Mouse (Mus musculus) CH12.LX (cell line): Measurements from ENCODE around the gene Rgs3. TPM values are rescaled to one million over a fixed set of nuclear protein-coding genes. Genes with fewer than 3 reads are reported as not detected.

Source experiments
- DNase-seq: peaks from one replicate; pipeline ENCODE4 v3.0.0-alpha.2; 2013; ENCODE audit errors: extremely low read depth
- H3K27ac ChIP-seq: 2 replicates; pipeline ENCODE4 v1.5.1; 2012; ENCODE audit warnings: low read depth, mild to moderate bottlenecking, control low read depth, moderate library complexity; ENCODE audit not compliant: insufficient read depth
- H3K27me3 ChIP-seq: replicated peaks from 2 replicates; pipeline ENCODE3; 2012; ENCODE audit warnings: inconsistent platforms
- H3K36me3 ChIP-seq, 2 experiments: replicated peaks in 1 of 2; 2 replicates each; pipeline versions ENCODE3 to v1.6.1; 2012; ENCODE audit warnings: inconsistent platforms in 1 of 2, low read length in 1 of 2, mild to moderate bottlenecking in 1 of 2, mixed read lengths in 1 of 2, moderate library complexity in 1 of 2; ENCODE audit not compliant: control insufficient read depth in 1 of 2, insufficient read depth in 1 of 2
- H3K4me1 ChIP-seq, 2 experiments: 2 replicates each; pipeline ENCODE4 v1.6.1; 2012; ENCODE audit warnings: inconsistent platforms in 1 of 2, moderate library complexity in 1 of 2; ENCODE audit not compliant: insufficient read depth in 2 of 2, control insufficient read depth in 1 of 2
- H3K4me2 ChIP-seq: 2 replicates; pipeline ENCODE4 v1.6.1; 2012; ENCODE audit warnings: low read depth, mild to moderate bottlenecking, control low read depth; ENCODE audit not compliant: poor library complexity, insufficient read depth, severe bottlenecking
- H3K4me3 ChIP-seq, 3 experiments: fragments of 150-350 bp in 1 of 3; sonication (generic) in 1 of 3; replicated peaks in 1 of 3; 2 replicates each; pipeline versions ENCODE3 to v1.5.1; 2011 to 2012; ENCODE audit warnings: low read depth in 2 of 3, low read length in 2 of 3, mild to moderate bottlenecking in 2 of 3, moderate library complexity in 2 of 3, control low read depth in 1 of 3, improper control_type of control experiment in 1 of 3, inconsistent platforms in 1 of 3, mixed read lengths in 1 of 3; ENCODE audit not compliant: poor library complexity in 1 of 3
- H3K79me2 ChIP-seq: replicated peaks from 2 replicates; pipeline ENCODE4 v1.6.1; 2012; ENCODE audit warnings: mild to moderate bottlenecking, moderate library complexity; ENCODE audit not compliant: control insufficient read depth, poor library complexity, insufficient read depth, severe bottlenecking; ENCODE audit errors: extremely low read depth
- H3K9ac ChIP-seq: 2 replicates; pipeline ENCODE4 v1.6.1; 2012; ENCODE audit warnings: low read depth, mild to moderate bottlenecking, control low read depth, moderate library complexity; ENCODE audit not compliant: insufficient read depth
- H3K9me3 ChIP-seq: replicated peaks from 2 replicates; pipeline ENCODE3; 2012; ENCODE audit warnings: low read length, inconsistent platforms, mixed read lengths
- BHLHE40 ChIP-seq: IDR thresholded peaks from 2 replicates; pipeline ENCODE4 v1.6.1; 2011; ENCODE audit warnings: mild to moderate bottlenecking, low read depth, low read length, improper control_type of control experiment
- CHD1 ChIP-seq: IDR thresholded peaks from 2 replicates; pipeline ENCODE4 v1.6.1; 2012; ENCODE audit warnings: low read depth, low read length, improper control_type of control experiment, inconsistent platforms
- E2F4 ChIP-seq: IDR thresholded peaks from 2 replicates; pipeline ENCODE4 v1.6.1; 2011; ENCODE audit warnings: low read depth, low read length, improper control_type of control experiment; ENCODE audit not compliant: insufficient replicate concordance
- EP300 ChIP-seq: IDR thresholded peaks from 2 replicates; pipeline ENCODE4 v1.6.1; 2011; ENCODE audit warnings: low read length, improper control_type of control experiment
- GABPA ChIP-seq: IDR thresholded peaks from 2 replicates; pipeline ENCODE4 v1.6.1; 2012; ENCODE audit warnings: low read depth, low read length, improper control_type of control experiment, inconsistent platforms; ENCODE audit not compliant: insufficient replicate concordance
- IRF4 ChIP-seq: IDR thresholded peaks from 2 replicates; pipeline ENCODE4 v1.6.1; 2014; ENCODE audit warnings: low read depth, mild to moderate bottlenecking, inconsistent platforms, low read length, improper control_type of control experiment
- JUN ChIP-seq: IDR thresholded peaks from 2 replicates; pipeline ENCODE4 v1.6.1; 2011; ENCODE audit warnings: low read depth, mild to moderate bottlenecking, low read length, improper control_type of control experiment, moderate library complexity; ENCODE audit not compliant: insufficient read depth
- JUND ChIP-seq: conservative IDR thresholded peaks from 2 replicates; pipeline ENCODE4 v1.6.1; 2011; ENCODE audit warnings: low read depth, low read length, improper control_type of control experiment
- MAFK ChIP-seq: IDR thresholded peaks from 2 replicates; pipeline ENCODE4 v1.6.1; 2011; ENCODE audit warnings: low read length, improper control_type of control experiment; ENCODE audit not compliant: insufficient replicate concordance
- MAX ChIP-seq: IDR thresholded peaks from 2 replicates; pipeline ENCODE4 v1.6.1; 2011; ENCODE audit warnings: low read length, improper control_type of control experiment
- MXI1 ChIP-seq: IDR thresholded peaks from 2 replicates; pipeline ENCODE4 v1.6.1; 2011; ENCODE audit warnings: mild to moderate bottlenecking, low read depth, low read length, improper control_type of control experiment
- MYC ChIP-seq: IDR thresholded peaks from 2 replicates; pipeline ENCODE4 v1.6.1; 2011; ENCODE audit warnings: low read depth, mild to moderate bottlenecking, improper control_type of control experiment, low read length
- NRF1 ChIP-seq: IDR thresholded peaks from 2 replicates; pipeline ENCODE4 v1.6.1; 2014; ENCODE audit warnings: low read depth, mild to moderate bottlenecking, inconsistent platforms, low read length, improper control_type of control experiment, moderate library complexity
- RCOR1 ChIP-seq: conservative IDR thresholded peaks from 2 replicates; pipeline ENCODE4 v1.6.1; 2012; ENCODE audit warnings: low read depth, mild to moderate bottlenecking, inconsistent platforms, low read length, improper control_type of control experiment
- TBP ChIP-seq: conservative IDR thresholded peaks from 2 replicates; pipeline ENCODE4 v1.6.1; 2011; ENCODE audit warnings: low read depth, low read length, improper control_type of control experiment
- UBTF ChIP-seq: IDR thresholded peaks from 2 replicates; pipeline ENCODE4 v1.6.1; 2012; ENCODE audit warnings: low read depth, mild to moderate bottlenecking, inconsistent platforms, low read length, improper control_type of control experiment, moderate library complexity
- USF1 ChIP-seq: IDR thresholded peaks from 2 replicates; pipeline ENCODE4 v1.6.1; 2014; ENCODE audit warnings: low read depth, mild to moderate bottlenecking, inconsistent platforms, low read length, improper control_type of control experiment
- ZKSCAN1 ChIP-seq: IDR thresholded peaks from 2 replicates; pipeline ENCODE4 v1.6.1; 2012; ENCODE audit warnings: low read depth, inconsistent platforms, low read length, improper control_type of control experiment, borderline replicate concordance
- dilution Hi-C: fragments of 300-500 bp; cut with MboI; formaldehyde crosslinking; loops from 2 replicates; pipeline ENCODE4 v1.14.3; 2020; ENCODE audit warnings: low sequenced_read_pairs; ENCODE audit not compliant: extremely low pct_unique_long_range_greater_than_20kb, extremely low pct_ligation_motif_present
- in situ Hi-C: fragments of 300-500 bp; cut with MboI; formaldehyde crosslinking; loops from 3 replicates; pipeline ENCODE4 v1.14.3; 2019; ENCODE audit warnings: low sequenced_read_pairs, low pct_ligation_motif_present, low pct_unique_long_range_greater_than_20kb, mixed read lengths
- polyA plus RNA-seq: library from polyadenylated mRNA; unstranded; fragments of >175 nt; gene quantifications from 2 replicates; pipeline ENCODE4 v1.2.1, GENCODE M21; 2012; ENCODE audit warnings: low read depth; ENCODE audit not compliant: insufficient read length
- total RNA-seq, 2 experiments: library from RNA; depleted of rRNA; stranded (reverse); fragments of 300-350 nt in 1 of 2; fragments of >200 nt in 1 of 2; gene quantifications; 2 replicates each; pipeline ENCODE4 v1.2.3; 2012 to 2014

The Rgs3 gene
- total and polyA plus RNA-seq, 3 experiments, result 3.3 to 6.0 (median 3.5) TPM

DNA sequence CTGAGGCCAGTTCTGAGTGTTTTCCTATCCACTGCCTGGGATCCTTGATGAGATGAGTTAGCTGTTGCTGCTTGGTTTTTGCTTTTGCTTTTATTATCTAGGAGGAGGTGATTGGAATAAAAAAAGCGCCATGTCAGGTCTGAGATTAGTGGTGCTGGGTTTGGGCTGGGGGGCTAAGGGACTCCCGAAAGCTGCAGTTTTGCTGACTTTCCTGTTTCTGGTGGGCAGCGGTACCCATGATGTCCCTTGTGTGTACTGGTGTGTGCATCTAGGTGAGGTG lies 60.3 kb downstream of the Rgs3 start:
- TF ChIP-seq TBP (no peak), UBTF (no peak), JUN (no peak), MAX (no peak), GABPA (no peak), JUND (no peak), MXI1 (no peak), BHLHE40 (no peak), IRF4 (no peak), ZKSCAN1 (no peak), RCOR1 (no peak), MAFK (no peak)
- TF ChIP-seq, all 38 proteins: peak for 0
- H3K9me3 ChIP-seq, result no peaks in the 10 kb centered on the region
- no peak overlapping the region for H3K27ac ChIP-seq
- in situ Hi-C loops, result no loop called here
- H3K4me2 ChIP-seq, result no peak overlapping the region
- H3K4me1 ChIP-seq, result peaks cover 0 to 4% of the 10 kb centered on the region in 2 experiments; a peak in 2 of 4 replicates
- H3K36me3 ChIP-seq, result no peaks in the 10 kb centered on the region
- dilution Hi-C loops, result no loop called here
- H3K27me3 ChIP-seq, result peaks cover 24% of the 10 kb centered on the region
- no peaks in the 10 kb centered on the region for H3K79me2 ChIP-seq
- no peak overlapping the region for H3K4me3 ChIP-seq
- no peak overlapping the region for H3K9ac ChIP-seq
- no peak for DNase-seq

DNA sequence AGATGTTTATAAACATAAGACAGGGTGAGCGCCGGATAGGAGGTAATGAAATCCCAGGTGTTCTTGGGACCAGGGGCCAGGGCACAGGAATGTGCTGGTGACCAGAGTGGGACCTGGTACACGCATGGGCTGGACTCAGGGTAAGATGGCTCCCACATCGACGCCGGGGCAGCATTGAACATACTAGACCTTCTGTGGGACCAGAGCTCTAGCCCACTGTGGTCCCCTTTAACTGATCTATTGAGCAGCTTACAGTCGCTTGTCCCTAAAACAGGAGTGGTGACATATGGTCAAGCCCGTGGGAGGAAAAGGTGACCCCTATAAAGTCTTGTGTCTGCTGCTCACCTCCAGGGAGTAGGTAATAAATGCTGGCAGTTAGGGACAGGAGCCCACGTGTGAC lies 61.5 kb downstream of the Rgs3 start:
- no peak for DNase-seq
- TF ChIP-seq RCOR1, result no peak
- no peak for TF ChIP-seq E2F4
- no peak for TF ChIP-seq EP300
- no peak for TF ChIP-seq IRF4
- TF ChIP-seq GABPA, result no peak
- no peak for TF ChIP-seq USF1
- no peak for TF ChIP-seq MYC
- TF ChIP-seq NRF1, result no peak
- TF ChIP-seq JUND, result no peak
- no peak for TF ChIP-seq CHD1
- H3K27ac ChIP-seq, result no peak overlapping the region
- H3K4me2 ChIP-seq, result no peak overlapping the region
- peaks cover 16% of the 10 kb centered on the region for H3K27me3 ChIP-seq
- H3K4me3 ChIP-seq, result no peak overlapping the region
- in situ Hi-C loops, result no loop called here
- dilution Hi-C loops, result no loop called here
- H3K9me3 ChIP-seq, result no peaks in the 10 kb centered on the region
- no peak overlapping the region for H3K9ac ChIP-seq
- no peaks in the 10 kb centered on the region for H3K79me2 ChIP-seq
- H3K4me1 ChIP-seq, result peaks cover 3 to 11% of the 10 kb centered on the region in 2 experiments; a peak in 3 of 4 replicates
- no peaks in the 10 kb centered on the region for H3K36me3 ChIP-seq
